Mouse (Mus musculus): ENCODE data around the gene Ifngr2. TPM values are rescaled to one million over a fixed set of nuclear protein-coding genes. Genes with fewer than 3 reads are reported as not detected.

The Ifngr2 gene
- polyA plus RNA-seq, 1 experiment from 2014 or later: 117 TPM

DNA sequence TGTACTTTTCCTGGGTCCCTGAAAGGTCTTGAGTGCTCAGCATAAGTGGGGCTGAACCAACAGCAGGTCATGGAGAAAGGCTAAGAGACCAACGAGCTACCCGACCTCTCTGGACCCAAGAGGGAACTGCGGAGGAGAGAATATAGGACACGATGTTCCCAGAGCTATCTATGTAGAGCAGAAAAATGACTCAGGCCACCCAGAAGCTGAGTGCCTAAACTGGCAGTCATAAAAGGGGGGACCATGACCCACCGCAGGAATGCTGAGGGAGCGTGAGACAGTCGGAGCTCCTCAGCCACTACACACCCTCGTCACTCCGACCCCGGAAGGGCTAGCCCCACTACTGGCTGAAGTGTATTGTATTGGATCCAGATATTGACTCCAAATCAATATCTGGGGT is 22.1 kb downstream of the Ifngr2 start:
- peaks cover 3% of the 10 kb centered on the region; the same call in 1 of the 2 replicates for H3K36me3 ChIP-seq (ENCODE audit: control insufficient read depth, insufficient read depth, low read length)
- no peak for ATAC-seq
- H3K9me3 ChIP-seq (ENCODE audit: control insufficient read depth, low read length): no peaks in the 10 kb centered on the region
- no peak overlapping the region for H3K27ac ChIP-seq (ENCODE audit: low read length)
- H3K9ac ChIP-seq (ENCODE audit: low read depth, low read length): no peak overlapping the region
- peaks cover 4% of the 10 kb centered on the region for H3K4me1 ChIP-seq (ENCODE audit: control insufficient read depth, insufficient read depth, low read length)
- no peak overlapping the region for H3K4me2 ChIP-seq (ENCODE audit: low read depth, low read length)
- H3K27me3 ChIP-seq (replicated peaks; ENCODE audit: control insufficient read depth, insufficient read depth, low read length): no peaks in the 10 kb centered on the region
- H3K4me3 ChIP-seq (ENCODE audit: low read length): no peak overlapping the region
- WGBS: 75% methylated on average over 10 of the region's 10 CpGs

DNA sequence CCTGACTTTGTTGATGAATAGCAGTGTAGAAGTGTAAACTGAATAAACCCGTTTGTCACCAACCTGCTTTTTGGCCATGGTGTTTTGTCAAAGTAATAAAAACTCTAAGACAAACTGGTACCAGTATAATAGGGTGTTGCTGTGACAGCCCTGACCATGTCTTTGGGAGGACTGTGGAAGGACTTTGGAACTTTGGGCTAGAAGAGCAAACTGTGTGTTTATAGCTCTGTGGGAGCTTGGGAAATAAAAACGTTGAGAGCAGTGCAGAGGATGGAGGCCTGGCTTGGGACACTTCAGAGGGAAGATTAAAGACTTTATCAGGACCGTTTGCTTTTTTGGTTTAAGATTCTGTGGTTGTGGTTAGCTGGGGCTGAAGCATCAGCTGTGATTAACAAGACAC is 24.2 kb downstream of the Ifngr2 start:
- no peak overlapping the region for H3K4me3 ChIP-seq (ENCODE audit: low read length)
- no peak overlapping the region for H3K4me2 ChIP-seq (ENCODE audit: low read depth, low read length)
- H3K36me3 ChIP-seq (ENCODE audit: control insufficient read depth, insufficient read depth, low read length): no peaks in the 10 kb centered on the region
- H3K27ac ChIP-seq (ENCODE audit: low read length): no peak overlapping the region
- WGBS: 40% methylated on average over 3 of the region's 3 CpGs
- no peaks in the 10 kb centered on the region; the same call in 1 of the 2 replicates for H3K4me1 ChIP-seq (ENCODE audit: control insufficient read depth, insufficient read depth, low read length)
- H3K9ac ChIP-seq (ENCODE audit: low read depth, low read length): no peak overlapping the region
- peak; percentile 62; the same call in 1 of the 2 replicates for ATAC-seq
- H3K9me3 ChIP-seq (ENCODE audit: control insufficient read depth, low read length): no peaks in the 10 kb centered on the region
- no peaks in the 10 kb centered on the region for H3K27me3 ChIP-seq (replicated peaks; ENCODE audit: control insufficient read depth, insufficient read depth, low read length)

DNA sequence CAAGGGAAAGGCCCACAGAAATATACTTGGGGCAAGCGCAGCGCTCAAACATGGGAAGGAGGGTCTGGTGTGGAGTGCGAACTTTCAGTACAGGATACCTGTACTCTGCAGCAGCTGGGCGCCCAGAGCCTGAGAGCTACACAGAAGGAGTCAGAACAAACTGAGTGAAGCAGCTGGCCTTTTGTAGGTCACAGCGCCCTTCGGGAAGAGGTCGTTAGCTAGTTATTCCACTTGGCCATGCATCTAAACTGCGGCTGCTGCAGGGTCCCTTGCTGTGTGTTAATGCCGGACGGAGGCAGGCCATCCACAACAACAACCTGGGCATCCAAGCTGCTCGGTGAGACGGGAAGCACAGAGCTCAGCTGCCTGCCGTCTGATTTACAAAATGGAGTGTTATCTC is 28.3 kb downstream of the Ifngr2 start:
- Histone ChIP-seq H3K9me3 (ENCODE audit: control insufficient read depth, low read length) (no peaks in the 10 kb centered on the region), H3K36me3 (ENCODE audit: control insufficient read depth, insufficient read depth, low read length) (no peaks in the 10 kb centered on the region), H3K4me2 (ENCODE audit: low read depth, low read length) (no peak overlapping the region), H3K27me3 (replicated peaks; ENCODE audit: control insufficient read depth, insufficient read depth, low read length) (no peaks in the 10 kb centered on the region), H3K4me3 (ENCODE audit: low read length) (no peak overlapping the region), H3K27ac (ENCODE audit: low read length) (no peak overlapping the region), H3K4me1 (ENCODE audit: control insufficient read depth, insufficient read depth, low read length) (no peaks in the 10 kb centered on the region), H3K9ac (ENCODE audit: low read depth, low read length) (no peak overlapping the region)
- WGBS: 73% methylated on average over 13 of the region's 13 CpGs
- no peak for ATAC-seq

DNA sequence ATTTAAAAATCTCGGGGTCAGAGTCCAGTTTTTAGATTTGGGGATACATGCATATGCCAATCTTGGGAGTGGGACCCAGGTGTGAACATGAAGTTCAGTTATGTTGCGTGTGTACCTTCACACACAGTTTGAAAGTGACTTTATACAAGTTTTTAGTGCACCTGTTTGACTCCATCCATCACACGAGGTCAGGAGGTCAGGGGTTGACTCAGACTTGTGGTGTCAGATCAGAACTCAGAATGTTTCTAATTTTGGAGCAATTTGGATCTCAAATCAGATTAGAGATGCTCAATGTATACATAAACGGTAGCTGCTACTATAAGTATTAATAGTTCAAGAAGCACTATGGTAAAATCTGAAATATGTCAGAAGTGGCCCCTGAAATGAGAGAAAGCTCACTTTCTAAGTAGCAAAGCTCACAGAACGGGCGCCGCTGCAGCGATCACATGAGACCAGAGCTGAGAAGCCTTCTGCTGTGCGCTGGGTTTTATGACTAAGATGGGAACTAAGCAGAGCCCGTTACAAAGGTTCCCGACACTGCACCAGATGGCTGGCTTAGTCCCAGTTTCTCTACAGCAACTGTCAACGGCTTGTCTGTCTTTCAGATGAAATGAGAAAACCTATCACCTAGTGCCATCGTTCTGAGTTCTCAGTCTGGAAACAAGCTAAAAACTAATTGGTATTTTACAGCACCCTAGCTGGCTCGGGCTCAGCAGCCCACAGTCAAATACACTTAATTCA is 32.3 kb downstream of the Ifngr2 start:
- 81% methylated on average over 14 of the region's 14 CpGs for WGBS
- ATAC-seq: no peak

DNA sequence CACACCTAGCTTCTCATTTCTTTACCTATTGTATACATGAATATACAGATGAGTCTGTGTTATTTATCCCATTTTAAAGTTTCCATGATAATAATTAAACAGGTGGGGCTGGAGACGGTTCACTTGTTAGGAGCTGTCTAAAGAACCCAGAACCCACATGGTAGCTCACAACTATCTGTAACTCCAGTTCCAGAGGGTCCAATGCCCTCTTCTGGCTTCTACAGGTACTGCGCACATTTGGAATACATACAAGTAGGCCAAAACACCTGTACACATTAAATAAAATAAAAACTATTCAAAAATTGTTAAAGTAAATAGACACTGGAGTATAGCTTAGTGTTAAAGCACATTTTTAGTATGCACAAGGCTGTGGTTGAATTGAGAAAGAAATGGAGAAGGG is 35.4 kb downstream of the Ifngr2 start:
- no peak for ATAC-seq
- H3K4me1 ChIP-seq (ENCODE audit: control insufficient read depth, insufficient read depth, low read length): no peaks in the 10 kb centered on the region
- H3K36me3 ChIP-seq (ENCODE audit: control insufficient read depth, insufficient read depth, low read length): no peaks in the 10 kb centered on the region
- WGBS: 67% methylated on average over 2 of the region's 2 CpGs
- no peak overlapping the region for H3K9ac ChIP-seq (ENCODE audit: low read depth, low read length)
- H3K4me3 ChIP-seq (ENCODE audit: low read length): no peak overlapping the region
- H3K27me3 ChIP-seq (replicated peaks; ENCODE audit: control insufficient read depth, insufficient read depth, low read length): no peaks in the 10 kb centered on the region
- no peak overlapping the region for H3K27ac ChIP-seq (ENCODE audit: low read length)
- H3K4me2 ChIP-seq (ENCODE audit: low read depth, low read length): no peak overlapping the region
- H3K9me3 ChIP-seq (ENCODE audit: control insufficient read depth, low read length): no peaks in the 10 kb centered on the region

More for the DNA sequence above, 32.3 kb downstream of the Ifngr2 start:
- Histone ChIP-seq H3K27ac (ENCODE audit: low read length) (no peak overlapping the region), H3K27me3 (replicated peaks; ENCODE audit: control insufficient read depth, insufficient read depth, low read length) (no peaks in the 10 kb centered on the region), H3K9ac (ENCODE audit: low read depth, low read length) (no peak overlapping the region), H3K4me1 (ENCODE audit: control insufficient read depth, insufficient read depth, low read length) (no peaks in the 10 kb centered on the region), H3K9me3 (ENCODE audit: control insufficient read depth, low read length) (no peaks in the 10 kb centered on the region), H3K36me3 (ENCODE audit: control insufficient read depth, insufficient read depth, low read length) (no peaks in the 10 kb centered on the region), H3K4me3 (ENCODE audit: low read length) (no peak overlapping the region), H3K4me2 (ENCODE audit: low read depth, low read length) (no peak overlapping the region)

DNA sequence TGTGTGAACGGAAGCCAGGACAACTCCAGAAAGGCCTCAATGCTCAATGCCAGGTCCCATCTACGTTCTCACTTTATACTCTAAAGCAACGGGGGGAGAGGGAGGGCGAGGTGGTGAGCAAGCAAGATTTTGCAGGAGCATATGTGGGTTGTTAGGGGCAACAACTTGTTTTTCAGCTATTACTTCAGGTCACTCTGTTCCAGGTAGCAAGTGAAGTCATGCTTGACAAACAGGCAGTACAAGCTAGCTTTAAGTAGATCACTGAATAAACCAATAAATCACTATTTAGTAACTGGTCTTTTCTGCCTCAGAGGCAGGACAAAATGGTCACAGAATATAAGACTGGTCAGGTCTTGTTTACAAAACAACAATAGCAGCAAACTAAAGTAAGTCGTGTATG is 38.7 kb downstream of the Ifngr2 start:
- no peak overlapping the region for H3K4me3 ChIP-seq (ENCODE audit: low read length)
- 0 out of 2 replicates have a peak, but pooled peaks cover 2% of the 10 kb centered on the region for H3K4me1 ChIP-seq (ENCODE audit: control insufficient read depth, insufficient read depth, low read length)
- ATAC-seq: no peak
- no peaks in the 10 kb centered on the region for H3K9me3 ChIP-seq (ENCODE audit: control insufficient read depth, low read length)
- 86% methylated on average over 5 of the region's 5 CpGs for WGBS
- H3K27me3 ChIP-seq (replicated peaks; ENCODE audit: control insufficient read depth, insufficient read depth, low read length): no peaks in the 10 kb centered on the region
- H3K4me2 ChIP-seq (ENCODE audit: low read depth, low read length): no peak overlapping the region
- no peak overlapping the region for H3K9ac ChIP-seq (ENCODE audit: low read depth, low read length)
- no peak overlapping the region for H3K27ac ChIP-seq (ENCODE audit: low read length)
- no peaks in the 10 kb centered on the region for H3K36me3 ChIP-seq (ENCODE audit: control insufficient read depth, insufficient read depth, low read length)

DNA sequence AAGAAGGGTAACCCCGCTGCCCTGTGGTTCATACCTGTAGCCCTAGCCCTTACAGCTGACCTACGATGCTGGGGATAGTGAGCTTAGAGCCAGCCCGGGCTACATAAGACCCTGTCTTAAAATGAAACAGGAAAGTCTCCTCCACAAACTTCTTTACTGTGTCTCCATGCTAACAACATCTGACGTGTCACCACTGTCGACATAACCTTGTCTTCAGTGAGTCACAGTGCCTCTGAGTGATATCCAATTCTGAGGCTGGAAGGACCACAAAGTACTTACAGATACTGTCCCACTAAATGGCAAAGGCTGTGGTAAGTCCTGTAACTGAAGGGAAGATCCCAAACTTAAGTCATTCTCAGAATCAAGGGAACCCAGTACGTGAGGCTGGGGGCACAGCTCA is 39.4 kb downstream of the Ifngr2 start:
- Histone ChIP-seq H3K4me1 (ENCODE audit: control insufficient read depth, insufficient read depth, low read length) (0 out of 2 replicates have a peak, but pooled peaks cover 3% of the 10 kb centered on the region), H3K9ac (ENCODE audit: low read depth, low read length) (no peak overlapping the region), H3K27ac (ENCODE audit: low read length) (no peak overlapping the region), H3K36me3 (ENCODE audit: control insufficient read depth, insufficient read depth, low read length) (no peaks in the 10 kb centered on the region), H3K9me3 (ENCODE audit: control insufficient read depth, low read length) (no peaks in the 10 kb centered on the region), H3K4me3 (ENCODE audit: low read length) (no peak overlapping the region), H3K27me3 (replicated peaks; ENCODE audit: control insufficient read depth, insufficient read depth, low read length) (no peaks in the 10 kb centered on the region), H3K4me2 (ENCODE audit: low read depth, low read length) (no peak overlapping the region)
- no peak for ATAC-seq
- 87% methylated on average over 6 of the region's 6 CpGs for WGBS

DNA sequence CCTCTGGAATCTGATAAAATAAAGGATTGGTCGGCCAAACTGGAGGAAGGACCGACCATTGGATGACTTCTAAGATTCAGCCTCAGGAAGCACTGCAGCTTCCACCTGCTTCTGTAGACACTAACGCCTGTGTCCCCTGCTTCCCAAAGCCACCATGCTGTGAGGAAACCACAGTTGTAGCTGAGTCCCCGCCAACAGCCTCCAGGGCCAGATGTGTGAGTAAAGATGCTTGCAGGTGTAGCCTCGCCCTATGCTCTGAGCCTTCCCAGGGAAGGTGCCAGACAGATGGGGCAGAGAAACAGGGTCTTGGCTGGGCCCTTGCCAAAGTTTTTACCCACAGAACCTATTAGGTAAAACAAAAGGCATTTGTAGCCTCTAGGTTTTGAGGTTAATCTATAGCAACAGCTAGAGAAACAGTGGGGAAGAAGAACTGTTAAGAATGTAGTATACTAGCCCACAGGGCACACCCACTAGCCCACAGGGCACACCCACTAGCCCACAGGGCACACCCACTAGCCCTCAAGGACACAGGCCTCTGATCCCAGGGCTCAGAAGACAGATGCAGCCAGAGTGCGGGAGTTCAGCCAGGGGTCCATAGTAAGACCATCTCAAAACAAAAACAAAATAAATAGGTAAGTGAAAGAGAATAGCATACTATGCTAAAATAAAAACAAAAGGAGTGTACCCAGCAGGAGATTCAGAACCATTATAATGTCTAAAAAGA is 41.0 kb downstream of the Ifngr2 start:
- Histone ChIP-seq H3K27ac (ENCODE audit: low read length) (no peak overlapping the region), H3K4me3 (ENCODE audit: low read length) (no peak overlapping the region), H3K36me3 (ENCODE audit: control insufficient read depth, insufficient read depth, low read length) (no peaks in the 10 kb centered on the region), H3K4me2 (ENCODE audit: low read depth, low read length) (no peak overlapping the region), H3K9me3 (ENCODE audit: control insufficient read depth, low read length) (no peaks in the 10 kb centered on the region), H3K27me3 (replicated peaks; ENCODE audit: control insufficient read depth, insufficient read depth, low read length) (no peaks in the 10 kb centered on the region), H3K4me1 (ENCODE audit: control insufficient read depth, insufficient read depth, low read length) (peaks cover 3% of the 10 kb centered on the region), H3K9ac (ENCODE audit: low read depth, low read length) (no peak overlapping the region)
- 55% methylated on average over 6 of the region's 6 CpGs for WGBS
- ATAC-seq: no peak

DNA sequence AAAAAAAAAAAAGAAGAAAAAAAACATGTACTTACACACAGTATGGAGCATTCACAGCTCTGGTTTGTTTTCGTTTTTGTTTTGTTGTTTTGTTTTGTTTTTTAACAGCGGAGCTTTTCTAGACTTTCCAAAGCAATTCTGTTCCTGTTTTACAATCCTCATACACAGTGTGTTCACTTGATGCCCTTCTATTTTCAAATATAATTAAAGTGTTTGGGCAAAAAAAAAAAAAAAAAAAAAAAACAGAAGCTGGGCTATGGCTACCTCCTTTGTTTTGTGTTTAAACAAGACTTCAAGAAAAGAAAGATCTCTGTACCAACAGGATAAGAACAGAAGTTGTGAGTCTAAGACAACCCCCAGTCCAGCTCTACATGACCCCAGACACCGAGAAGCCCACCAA is 41.8 kb downstream of the Ifngr2 start:
- Histone ChIP-seq H3K9ac (ENCODE audit: low read depth, low read length) (no peak overlapping the region), H3K27me3 (replicated peaks; ENCODE audit: control insufficient read depth, insufficient read depth, low read length) (no peaks in the 10 kb centered on the region), H3K27ac (ENCODE audit: low read length) (no peak overlapping the region), H3K4me2 (ENCODE audit: low read depth, low read length) (no peak overlapping the region), H3K4me1 (ENCODE audit: control insufficient read depth, insufficient read depth, low read length) (peaks cover 3% of the 10 kb centered on the region), H3K4me3 (ENCODE audit: low read length) (no peak overlapping the region), H3K9me3 (ENCODE audit: control insufficient read depth, low read length) (no peaks in the 10 kb centered on the region), H3K36me3 (ENCODE audit: control insufficient read depth, insufficient read depth, low read length) (no peaks in the 10 kb centered on the region)
- WGBS: 89% methylated on average over 3 of the region's 3 CpGs
- ATAC-seq: no peak

All from intestine, embryonic 16.5 days (tissue).